Mouse (Mus musculus): ENCODE results near the gene Samd13. TPM values are rescaled to one million over a fixed set of nuclear protein-coding genes. Genes with fewer than 3 reads are reported as not detected.

Samd13 gene
- polyA plus RNA-seq, 1 experiment = 0.06 TPM

GRCm38 (mm10) chr3:146661907-146662306 lies 23.5 kb downstream of the Samd13 start:
- H3K79me2 ChIP-seq (ENCODE audit: control insufficient read depth, insufficient read depth) = no peaks in the 10 kb centered on the region
- no peaks in the 10 kb centered on the region for H3K27me3 ChIP-seq (ENCODE audit: control insufficient read depth, insufficient read depth, insufficient read length)
- no peaks in the 10 kb centered on the region for H3K79me3 ChIP-seq (ENCODE audit: low read depth)
- TF ChIP-seq USF1 (IDR thresholded peaks at IDR 0.05; ENCODE audit: low read depth) (no peak), MAX (IDR thresholded peaks at IDR 0.05) (no peak), CEBPB (IDR thresholded peaks at IDR 0.05; ENCODE audit: low read depth) (no peak), MYOD1 (IDR thresholded peaks at IDR 0.05; ENCODE audit: control insufficient read depth, insufficient read length, low read depth) (no peak), CTCF (IDR thresholded peaks at IDR 0.05; ENCODE audit: control insufficient read depth, insufficient read depth, insufficient read length) (no peak), MYOG (IDR thresholded peaks at IDR 0.05; ENCODE audit: control insufficient read depth, extremely low read depth, insufficient read length) (no peak), FOSL1 (IDR thresholded peaks at IDR 0.05; ENCODE audit: insufficient read depth, low read length, poor library complexity, severe bottlenecking) (no peak)
- H3ac ChIP-seq (ENCODE audit: control insufficient read depth, insufficient read length, low read depth) = no peak overlapping the region
- no peak overlapping the region for H3K4me3 ChIP-seq (ENCODE audit: insufficient read depth, poor library complexity, severe bottlenecking)
- no peaks in the 10 kb centered on the region for H3K36me3 ChIP-seq (ENCODE audit: control insufficient read depth, insufficient read depth)

GRCm38 (mm10) chr3:146661001-146661400 lies 24.4 kb downstream of the Samd13 start:
- no peaks in the 10 kb centered on the region for H3K79me2 ChIP-seq (ENCODE audit: control insufficient read depth, insufficient read depth)
- no peak overlapping the region for H3ac ChIP-seq (ENCODE audit: control insufficient read depth, insufficient read length, low read depth)
- no peaks in the 10 kb centered on the region for H3K36me3 ChIP-seq (ENCODE audit: control insufficient read depth, insufficient read depth)
- TF ChIP-seq MYOG (IDR thresholded peaks at IDR 0.05; ENCODE audit: control insufficient read depth, extremely low read depth, insufficient read length) (no peak), MYOD1 (IDR thresholded peaks at IDR 0.05; ENCODE audit: control insufficient read depth, insufficient read length, low read depth) (no peak), FOSL1 (IDR thresholded peaks at IDR 0.05; ENCODE audit: insufficient read depth, low read length, poor library complexity, severe bottlenecking) (no peak), USF1 (IDR thresholded peaks at IDR 0.05; ENCODE audit: low read depth) (no peak), CTCF (IDR thresholded peaks at IDR 0.05; ENCODE audit: control insufficient read depth, insufficient read depth, insufficient read length) (no peak), MAX (IDR thresholded peaks at IDR 0.05) (no peak), CEBPB (IDR thresholded peaks at IDR 0.05; ENCODE audit: low read depth) (no peak)
- no peak overlapping the region for H3K4me3 ChIP-seq (ENCODE audit: insufficient read depth, poor library complexity, severe bottlenecking)
- H3K27me3 ChIP-seq (ENCODE audit: control insufficient read depth, insufficient read depth, insufficient read length) = no peaks in the 10 kb centered on the region
- H3K79me3 ChIP-seq (ENCODE audit: low read depth) = no peaks in the 10 kb centered on the region

- H3K36me3 ChIP-seq (ENCODE audit: control insufficient read depth, insufficient read depth) = no peaks in the 10 kb centered on the region
- no peaks in the 10 kb centered on the region for H3K79me2 ChIP-seq (ENCODE audit: control insufficient read depth, insufficient read depth)
- no peak overlapping the region for H3K4me3 ChIP-seq (ENCODE audit: insufficient read depth, poor library complexity, severe bottlenecking)
- no peaks in the 10 kb centered on the region for H3K27me3 ChIP-seq (ENCODE audit: control insufficient read depth, insufficient read depth, insufficient read length)
- no peak overlapping the region for H3ac ChIP-seq (ENCODE audit: control insufficient read depth, insufficient read length, low read depth)
- TF ChIP-seq MAX (IDR thresholded peaks at IDR 0.05) (no peak), USF1 (IDR thresholded peaks at IDR 0.05; ENCODE audit: low read depth) (no peak), MYOG (IDR thresholded peaks at IDR 0.05; ENCODE audit: control insufficient read depth, extremely low read depth, insufficient read length) (no peak), FOSL1 (IDR thresholded peaks at IDR 0.05; ENCODE audit: insufficient read depth, low read length, poor library complexity, severe bottlenecking) (no peak), MYOD1 (IDR thresholded peaks at IDR 0.05; ENCODE audit: control insufficient read depth, insufficient read length, low read depth) (no peak), CTCF (IDR thresholded peaks at IDR 0.05; ENCODE audit: control insufficient read depth, insufficient read depth, insufficient read length) (no peak), CEBPB (IDR thresholded peaks at IDR 0.05; ENCODE audit: low read depth) (no peak)
- no peaks in the 10 kb centered on the region for H3K79me3 ChIP-seq (ENCODE audit: low read depth)
Measured at GRCm38 (mm10) chr3:146659321-146659720, 26.1 kb downstream of the Samd13 start.

GRCm38 (mm10) chr3:146658061-146658639 lies 27.2 kb downstream of the Samd13 start:
- Histone ChIP-seq H3K36me3 (ENCODE audit: control insufficient read depth, insufficient read depth) (no peaks in the 10 kb centered on the region), H3K79me2 (ENCODE audit: control insufficient read depth, insufficient read depth) (no peaks in the 10 kb centered on the region), H3K27me3 (ENCODE audit: control insufficient read depth, insufficient read depth, insufficient read length) (no peaks in the 10 kb centered on the region), H3K4me3 (ENCODE audit: insufficient read depth, poor library complexity, severe bottlenecking) (no peak overlapping the region), H3K79me3 (ENCODE audit: low read depth) (no peaks in the 10 kb centered on the region), H3ac (ENCODE audit: control insufficient read depth, insufficient read length, low read depth) (no peak overlapping the region)
- TF ChIP-seq MYOD1 (IDR thresholded peaks at IDR 0.05; ENCODE audit: control insufficient read depth, insufficient read length, low read depth) = no peak
- TF ChIP-seq USF1 (IDR thresholded peaks at IDR 0.05; ENCODE audit: low read depth) = no peak
- no peak for TF ChIP-seq CTCF (IDR thresholded peaks at IDR 0.05; ENCODE audit: control insufficient read depth, insufficient read depth, insufficient read length)
- no peak for TF ChIP-seq MYOG (IDR thresholded peaks at IDR 0.05; ENCODE audit: control insufficient read depth, extremely low read depth, insufficient read length)
- no peak for TF ChIP-seq CEBPB (IDR thresholded peaks at IDR 0.05; ENCODE audit: low read depth)
- no peak for TF ChIP-seq FOSL1 (IDR thresholded peaks at IDR 0.05; ENCODE audit: insufficient read depth, low read length, poor library complexity, severe bottlenecking)
- no peak for TF ChIP-seq MAX (IDR thresholded peaks at IDR 0.05)

GRCm38 (mm10) chr3:146657433-146657832 lies 28.0 kb downstream of the Samd13 start:
- Histone ChIP-seq H3K79me2 (ENCODE audit: control insufficient read depth, insufficient read depth) (no peaks in the 10 kb centered on the region), H3K27me3 (ENCODE audit: control insufficient read depth, insufficient read depth, insufficient read length) (no peaks in the 10 kb centered on the region), H3K36me3 (ENCODE audit: control insufficient read depth, insufficient read depth) (no peaks in the 10 kb centered on the region), H3K79me3 (ENCODE audit: low read depth) (no peaks in the 10 kb centered on the region), H3ac (ENCODE audit: control insufficient read depth, insufficient read length, low read depth) (no peak overlapping the region), H3K4me3 (ENCODE audit: insufficient read depth, poor library complexity, severe bottlenecking) (no peak overlapping the region)
- TF ChIP-seq FOSL1 (IDR thresholded peaks at IDR 0.05; ENCODE audit: insufficient read depth, low read length, poor library complexity, severe bottlenecking) (no peak), USF1 (IDR thresholded peaks at IDR 0.05; ENCODE audit: low read depth) (no peak), CEBPB (IDR thresholded peaks at IDR 0.05; ENCODE audit: low read depth) (peak; percentile 59)

- no peaks in the 10 kb centered on the region for H3K27me3 ChIP-seq (ENCODE audit: control insufficient read depth, insufficient read depth, insufficient read length)
- H3ac ChIP-seq (ENCODE audit: control insufficient read depth, insufficient read length, low read depth) = no peak overlapping the region
- TF ChIP-seq MYOG (IDR thresholded peaks at IDR 0.05; ENCODE audit: control insufficient read depth, extremely low read depth, insufficient read length) (no peak), CEBPB (IDR thresholded peaks at IDR 0.05; ENCODE audit: low read depth) (no peak), CTCF (IDR thresholded peaks at IDR 0.05; ENCODE audit: control insufficient read depth, insufficient read depth, insufficient read length) (no peak), FOSL1 (IDR thresholded peaks at IDR 0.05; ENCODE audit: insufficient read depth, low read length, poor library complexity, severe bottlenecking) (no peak), MYOD1 (IDR thresholded peaks at IDR 0.05; ENCODE audit: control insufficient read depth, insufficient read length, low read depth) (no peak), MAX (IDR thresholded peaks at IDR 0.05) (no peak), USF1 (IDR thresholded peaks at IDR 0.05; ENCODE audit: low read depth) (no peak)
- H3K36me3 ChIP-seq (ENCODE audit: control insufficient read depth, insufficient read depth) = no peaks in the 10 kb centered on the region
- no peak overlapping the region for H3K4me3 ChIP-seq (ENCODE audit: insufficient read depth, poor library complexity, severe bottlenecking)
- H3K79me2 ChIP-seq (ENCODE audit: control insufficient read depth, insufficient read depth) = no peaks in the 10 kb centered on the region
- no peaks in the 10 kb centered on the region for H3K79me3 ChIP-seq (ENCODE audit: low read depth)
Measured at GRCm38 (mm10) chr3:146655111-146655577, 30.2 kb downstream of the Samd13 start.

All from C2C12 (cell line).